Comparison of ENCODE assay signal across 23 mouse cellular contexts in the genomic region with DNA sequence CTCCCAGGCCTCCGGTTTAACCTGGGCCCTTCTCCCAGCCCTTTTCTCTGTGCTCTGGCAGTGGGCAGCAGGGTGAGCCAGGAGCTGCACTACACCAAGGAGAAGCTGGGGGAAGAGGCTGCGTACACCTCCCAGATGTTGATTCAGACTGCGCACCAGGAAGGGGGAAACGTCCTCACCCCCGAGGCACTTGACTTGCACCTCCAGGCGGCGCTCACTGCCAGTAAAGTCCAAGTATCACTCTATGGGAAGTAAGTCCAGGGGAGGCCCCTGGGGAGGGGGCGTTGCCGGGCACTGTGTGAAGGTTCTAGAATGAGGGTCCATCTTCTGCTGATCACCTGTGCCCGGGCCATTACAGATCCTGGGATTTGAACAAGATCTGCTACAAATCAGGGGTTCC. TPM values are rescaled to one million over a fixed set of nuclear protein-coding genes. Genes with fewer than 3 reads are reported as not detected.
DNase-seq lines count a peak whose midpoint lies in the region; ATAC-seq and TF ChIP-seq lines count a peak whose summit lies in the region.
"Had no signal": no experiment of that assay in that cellular context is flagged by ENCODE, and none has a peak within 500 bp of the region (broad histone marks: within the 10 kb centered on the region; RNA-seq: fewer than 3 reads in every experiment).

No protein-coding gene starts in this region.

- WGBS in forebrain, postnatal 0 days: 75% methylated on average over 10 of the region's 10 CpGs
- 74% methylated on average over 10 of the region's 10 CpGs for WGBS in forebrain, embryonic 16.5 days
- WGBS in liver, postnatal 0 days (ENCODE audit: insufficient replicate concordance): 71% methylated on average over 10 of the region's 10 CpGs
- 72% methylated on average over 10 of the region's 10 CpGs for WGBS in liver, embryonic 12.5 days (ENCODE audit: insufficient replicate concordance)
- WGBS in embryonic facial prominence, embryonic 14.5 days: 78% methylated on average over 9 of the region's 10 CpGs

- no peak for ATAC-seq in forebrain, postnatal 0 days
- no peak for ATAC-seq in forebrain, embryonic 16.5 days
- ATAC-seq in liver, postnatal 0 days: no peak
- ATAC-seq in liver, embryonic 12.5 days: no peak
- ATAC-seq in embryonic facial prominence, embryonic 14.5 days (ENCODE audit: low read depth): no peak
- no peak for ATAC-seq in monocyte, adult 5-6 weeks (replicated peaks; ENCODE audit: insufficient number of reproducible peaks, low FRiP score, low TSS enrichment, poor library complexity, severe bottlenecking)
- ATAC-seq: forebrain, embryonic 14.5 days; intestine, embryonic 16.5 days had no signal

- no peaks in the 10 kb centered on the region for H3K27me3 ChIP-seq in forebrain, postnatal 0 days (ENCODE audit: insufficient read depth, low read length)
- no peaks in the 10 kb centered on the region for H3K27me3 ChIP-seq in forebrain, embryonic 16.5 days (replicated peaks; ENCODE audit: control insufficient read depth, insufficient read depth, low read length)
- no peaks in the 10 kb centered on the region for H3K27me3 ChIP-seq in liver, postnatal 0 days (ENCODE audit: insufficient read depth, low read length)
- H3K27me3 ChIP-seq in liver, embryonic 12.5 days (replicated peaks): peaks cover 39% of the 10 kb centered on the region
- H3K27me3 ChIP-seq in ES-Bruce4 (ENCODE audit: control insufficient read depth, insufficient read depth, low read length, poor library complexity, severe bottlenecking): no peaks in the 10 kb centered on the region
- H3K27me3 ChIP-seq in embryonic facial prominence, embryonic 14.5 days (replicated peaks; ENCODE audit: control insufficient read depth, insufficient read depth, low read length): no peaks in the 10 kb centered on the region
- H3K27me3 ChIP-seq: limb, embryonic 15.5 days had no signal

- no peak for TF ChIP-seq POLR2A in ES-Bruce4 (IDR thresholded peaks at IDR 0.05; ENCODE audit: insufficient read depth, low read length)

- no peak overlapping the region for H3K4me3 ChIP-seq in forebrain, postnatal 0 days (ENCODE audit: low read depth, low read length)
- no peak overlapping the region for H3K4me3 ChIP-seq in forebrain, embryonic 16.5 days (replicated peaks; ENCODE audit: low read length)
- no peak overlapping the region for H3K4me3 ChIP-seq in liver, postnatal 0 days (ENCODE audit: low read depth, low read length)
- no peak overlapping the region for H3K4me3 ChIP-seq in liver, embryonic 12.5 days
- no peak overlapping the region for H3K4me3 ChIP-seq in ES-Bruce4 (ENCODE audit: low read depth, low read length)
- H3K4me3 ChIP-seq in embryonic facial prominence, embryonic 14.5 days (ENCODE audit: low read depth, low read length): no peak overlapping the region
- H3K4me3 ChIP-seq: erythroblast, embryonic 14.5 days; limb, embryonic 15.5 days; midbrain, embryonic 12.5 days had no signal

- no peak for TF ChIP-seq EP300 in liver, postnatal 0 days (IDR thresholded peaks at IDR 0.05; ENCODE audit: low read depth)
- TF ChIP-seq EP300 in ES-Bruce4 (IDR thresholded peaks at IDR 0.05; ENCODE audit: insufficient read depth, low read depth, low read length): no peak; the same call in 1 of the 2 replicates

- no peak overlapping the region for H3K4me2 ChIP-seq in forebrain, postnatal 0 days (ENCODE audit: low read depth)
- H3K4me2 ChIP-seq in forebrain, embryonic 16.5 days (ENCODE audit: low read length): no peak overlapping the region
- no peak overlapping the region for H3K4me2 ChIP-seq in liver, postnatal 0 days (ENCODE audit: low read depth, low read length)
- no peak overlapping the region for H3K4me2 ChIP-seq in liver, embryonic 12.5 days
- H3K4me2 ChIP-seq in embryonic facial prominence, embryonic 14.5 days (ENCODE audit: low read depth, low read length): no peak overlapping the region
- H3K4me2 ChIP-seq: limb, embryonic 15.5 days; midbrain, embryonic 12.5 days had no signal

- 0 out of 2 replicates have a peak, but pooled peaks have one; percentile 2 for TF ChIP-seq CTCF in forebrain, postnatal 0 days (IDR thresholded peaks at IDR 0.05; ENCODE audit: low read depth)
- peak; percentile 19; the same call in 1 of the 2 replicates for TF ChIP-seq CTCF in liver, postnatal 0 days (IDR thresholded peaks at IDR 0.05; ENCODE audit: low read depth)
- peak; percentile 26 for TF ChIP-seq CTCF in ES-Bruce4 (IDR thresholded peaks at IDR 0.05; ENCODE audit: low read depth, low read length)

- no peak for DNase-seq in forebrain, postnatal 0 days
- no peak for DNase-seq in liver, postnatal 0 days
- no peak for DNase-seq in embryonic facial prominence, embryonic 14.5 days (ENCODE audit: low spot score)
- DNase-seq in left cerebral cortex, postnatal 4 days: no peak
- DNase-seq: cerebellum, adult 9-11 months; embryo, embryonic 11 days; heart, adult 18-20 months; heart, postnatal 4 days; layer of hippocampus, adult 9-11 months; lung, adult 18-20 months; thymus, adult 18-20 months had no signal

- intact Hi-C loops in left cerebral cortex, postnatal 4 days (cut with DNase I): no loop called here

- H3K36me3 ChIP-seq in forebrain, postnatal 0 days (ENCODE audit: insufficient read depth): peaks cover 23% of the 10 kb centered on the region; the same call in 1 of the 2 replicates
- no peaks in the 10 kb centered on the region for H3K36me3 ChIP-seq in forebrain, embryonic 16.5 days (ENCODE audit: control insufficient read depth, insufficient read depth)
- no peaks in the 10 kb centered on the region for H3K36me3 ChIP-seq in liver, postnatal 0 days (replicated peaks; ENCODE audit: insufficient read depth, low read length)
- H3K36me3 ChIP-seq in liver, embryonic 12.5 days: no peaks in the 10 kb centered on the region
- H3K36me3 ChIP-seq in ES-Bruce4 (ENCODE audit: control insufficient read depth, insufficient read depth, low read length, poor library complexity, severe bottlenecking): no peaks in the 10 kb centered on the region
- peaks cover 21% of the 10 kb centered on the region for H3K36me3 ChIP-seq in embryonic facial prominence, embryonic 14.5 days (ENCODE audit: control insufficient read depth, insufficient read depth, low read length)

- H3K9me3 ChIP-seq in forebrain, postnatal 0 days (ENCODE audit: low read length): no peaks in the 10 kb centered on the region
- no peaks in the 10 kb centered on the region for H3K9me3 ChIP-seq in forebrain, embryonic 16.5 days (ENCODE audit: control insufficient read depth, low read length)
- H3K9me3 ChIP-seq in liver, postnatal 0 days (ENCODE audit: low read length): no peaks in the 10 kb centered on the region
- no peaks in the 10 kb centered on the region for H3K9me3 ChIP-seq in liver, embryonic 12.5 days (replicated peaks)
- no peaks in the 10 kb centered on the region for H3K9me3 ChIP-seq in ES-Bruce4 (replicated peaks; ENCODE audit: control insufficient read depth, insufficient read depth, low read length, poor library complexity, severe bottlenecking)
- no peaks in the 10 kb centered on the region for H3K9me3 ChIP-seq in embryonic facial prominence, embryonic 14.5 days (ENCODE audit: control insufficient read depth, low read length)
- H3K9me3 ChIP-seq: limb, embryonic 15.5 days; midbrain, embryonic 12.5 days had no signal

- H3K27ac ChIP-seq in forebrain, postnatal 0 days (ENCODE audit: low read depth, low read length): no peak overlapping the region
- no peak overlapping the region for H3K27ac ChIP-seq in forebrain, embryonic 16.5 days (ENCODE audit: low read length)
- no peak overlapping the region for H3K27ac ChIP-seq in liver, postnatal 0 days (ENCODE audit: low read depth)
- no peak overlapping the region for H3K27ac ChIP-seq in liver, embryonic 12.5 days
- no peak overlapping the region for H3K27ac ChIP-seq in ES-Bruce4 (ENCODE audit: insufficient read depth, low read length)
- H3K27ac ChIP-seq in embryonic facial prominence, embryonic 14.5 days (replicated peaks; ENCODE audit: low read depth, low read length): no peak overlapping the region
- H3K27ac ChIP-seq: limb, embryonic 15.5 days; midbrain, embryonic 12.5 days had no signal

- H3K9ac ChIP-seq in forebrain, postnatal 0 days: no peak overlapping the region
- H3K9ac ChIP-seq in forebrain, embryonic 16.5 days (replicated peaks; ENCODE audit: low read depth, low read length): no peak overlapping the region
- no peak overlapping the region for H3K9ac ChIP-seq in liver, postnatal 0 days (replicated peaks)
- H3K9ac ChIP-seq in liver, embryonic 12.5 days: no peak overlapping the region
- H3K9ac ChIP-seq in ES-Bruce4 (ENCODE audit: low read depth, poor library complexity, severe bottlenecking): peak overlapping the region; percentile 14; the same call in 1 of the 2 replicates
- H3K9ac ChIP-seq in embryonic facial prominence, embryonic 14.5 days (ENCODE audit: low read depth, low read length): peak overlapping the region; percentile 8; the same call in 1 of the 2 replicates
- H3K9ac ChIP-seq: limb, embryonic 15.5 days; midbrain, embryonic 12.5 days had no signal

- no peaks in the 10 kb centered on the region for H3K4me1 ChIP-seq in forebrain, postnatal 0 days (ENCODE audit: insufficient read depth)
- peaks cover 7% of the 10 kb centered on the region for H3K4me1 ChIP-seq in forebrain, embryonic 16.5 days (replicated peaks; ENCODE audit: control insufficient read depth, insufficient read depth, low read length)
- H3K4me1 ChIP-seq in liver, postnatal 0 days (ENCODE audit: insufficient read depth): no peaks in the 10 kb centered on the region
- no peaks in the 10 kb centered on the region for H3K4me1 ChIP-seq in liver, embryonic 12.5 days
- H3K4me1 ChIP-seq in ES-Bruce4 (ENCODE audit: control insufficient read depth, insufficient read depth, low read length): peaks cover 3% of the 10 kb centered on the region
- H3K4me1 ChIP-seq in embryonic facial prominence, embryonic 14.5 days (ENCODE audit: control insufficient read depth, insufficient read depth, low read length): peaks cover 7% of the 10 kb centered on the region
- H3K4me1 ChIP-seq: midbrain, embryonic 12.5 days had no signal

RNA-seq across cellular contexts. Expression of gene Ptch2, which starts 8.8 kb away (rescaled TPM):
- total RNA-seq in forebrain, postnatal 0 days (2014; rRNA removed): 4.0 and 8.6 TPM in 2 replicates
- 0.96 and 1.9 TPM in 2 replicates for polyA plus RNA-seq in forebrain, postnatal 0 days (2015; fragmentation: Nextera tagmentation; extraction: Ambion mirVana)
- polyA plus RNA-seq in forebrain, embryonic 16.5 days (2015; fragmentation: Nextera tagmentation; extraction: Ambion mirVana): 2.9 and 5.5 TPM in 2 replicates
- 0.43 and 0.52 TPM in 2 replicates for polyA plus RNA-seq in liver, postnatal 0 days (2015; fragmentation: Nextera tagmentation; extraction: Ambion mirVana)
- polyA plus RNA-seq in liver, embryonic 12.5 days (2016; fragmentation: Nextera tagmentation; extraction: Ambion mirVana): 1.3 and 1.4 TPM in 2 replicates
- polyA plus RNA-seq in ES-Bruce4 (2011; ENCODE audit: insufficient read depth, insufficient read length, low read depth, missing spikeins): 4.5 and 5.7 TPM in 2 replicates
- 9.0 and 11.0 TPM in 2 replicates for polyA plus RNA-seq in embryonic facial prominence, embryonic 14.5 days (2014; fragmentation: Nextera tagmentation; extraction: Ambion mirVana)
- 1 to 10 TPM; 5.8 to 6.5 TPM for total RNA-seq in left cerebral cortex, postnatal 4 days (2021)
- not detected in 3 replicates for total RNA-seq in monocyte, adult 5-6 weeks (2017)

RNA-seq across cellular contexts. Expression of gene Btbd19, which starts 20.9 kb away (rescaled TPM):
- total RNA-seq in forebrain, postnatal 0 days (2014; rRNA removed): 5.5 and 11.4 TPM in 2 replicates
- polyA plus RNA-seq in forebrain, postnatal 0 days (2015; fragmentation: Nextera tagmentation; extraction: Ambion mirVana): 4.1 and 6.0 TPM in 2 replicates
- 4.3 and 4.8 TPM in 2 replicates for polyA plus RNA-seq in forebrain, embryonic 16.5 days (2015; fragmentation: Nextera tagmentation; extraction: Ambion mirVana)
- polyA plus RNA-seq in liver, postnatal 0 days (2015; fragmentation: Nextera tagmentation; extraction: Ambion mirVana): 2.3 and 2.5 TPM in 2 replicates
- polyA plus RNA-seq in liver, embryonic 12.5 days (2016; fragmentation: Nextera tagmentation; extraction: Ambion mirVana): 6.4 and 7.1 TPM in 2 replicates
- 60.9 and 65.8 TPM in 2 replicates for polyA plus RNA-seq in ES-Bruce4 (2011; ENCODE audit: insufficient read depth, insufficient read length, low read depth, missing spikeins)
- 6.6 and 7.0 TPM in 2 replicates for polyA plus RNA-seq in embryonic facial prominence, embryonic 14.5 days (2014; fragmentation: Nextera tagmentation; extraction: Ambion mirVana)
- 1 to 10 TPM; 8.0 to 8.4 TPM for total RNA-seq in left cerebral cortex, postnatal 4 days (2021)
- total RNA-seq in monocyte, adult 5-6 weeks (2017): 15.5 to 17.5 TPM (median 16.9 TPM) in 3 replicates

RNA-seq across cellular contexts. Expression of gene Tctex1d4, which starts 21.9 kb away (rescaled TPM):
- total RNA-seq in forebrain, postnatal 0 days (2014; rRNA removed): 3.1 and 6.2 TPM in 2 replicates
- 1.3 and 1.7 TPM in 2 replicates for polyA plus RNA-seq in forebrain, postnatal 0 days (2015; fragmentation: Nextera tagmentation; extraction: Ambion mirVana)
- 0.35 and 0.53 TPM in 2 replicates for polyA plus RNA-seq in forebrain, embryonic 16.5 days (2015; fragmentation: Nextera tagmentation; extraction: Ambion mirVana)
- polyA plus RNA-seq in liver, postnatal 0 days (2015; fragmentation: Nextera tagmentation; extraction: Ambion mirVana): 0.33 TPM in 1 of 2 replicates, not detected in the other
- not detected in 2 replicates for polyA plus RNA-seq in liver, embryonic 12.5 days (2016; fragmentation: Nextera tagmentation; extraction: Ambion mirVana)
- polyA plus RNA-seq in ES-Bruce4 (2011; ENCODE audit: insufficient read depth, insufficient read length, low read depth, missing spikeins): not detected in 2 replicates
- polyA plus RNA-seq in embryonic facial prominence, embryonic 14.5 days (2014; fragmentation: Nextera tagmentation; extraction: Ambion mirVana): 0.30 and 0.84 TPM in 2 replicates
- total RNA-seq in left cerebral cortex, postnatal 4 days (2021): under 1 TPM; 0.52 to 0.58 TPM
- 3.4 TPM in 1 of 3 replicates, not detected in the others for total RNA-seq in monocyte, adult 5-6 weeks (2017)
- total RNA-seq: adrenal gland, postnatal 36 days; heart, postnatal 4 days; neutrophil, adult 5-6 weeks had no signal
- polyA plus RNA-seq: erythroblast, embryonic 14.5 days; heart, embryonic 14.5 days; intestine, embryonic 16.5 days; limb, embryonic 15.5 days; midbrain, embryonic 12.5 days had no signal

RNA-seq across cellular contexts. Expression of gene Plk3, which starts 29.1 kb away (rescaled TPM):
- total RNA-seq in forebrain, postnatal 0 days (2014; rRNA removed): 10.2 and 16.9 TPM in 2 replicates
- polyA plus RNA-seq in forebrain, postnatal 0 days (2015; fragmentation: Nextera tagmentation; extraction: Ambion mirVana): 14.4 and 18.2 TPM in 2 replicates
- 9.6 and 10.2 TPM in 2 replicates for polyA plus RNA-seq in forebrain, embryonic 16.5 days (2015; fragmentation: Nextera tagmentation; extraction: Ambion mirVana)
- 4.8 TPM in 2 replicates for polyA plus RNA-seq in liver, postnatal 0 days (2015; fragmentation: Nextera tagmentation; extraction: Ambion mirVana)
- polyA plus RNA-seq in liver, embryonic 12.5 days (2016; fragmentation: Nextera tagmentation; extraction: Ambion mirVana): 2.2 and 2.8 TPM in 2 replicates
- polyA plus RNA-seq in ES-Bruce4 (2011; ENCODE audit: insufficient read depth, insufficient read length, low read depth, missing spikeins): 12.1 and 12.5 TPM in 2 replicates
- 5.1 and 5.6 TPM in 2 replicates for polyA plus RNA-seq in embryonic facial prominence, embryonic 14.5 days (2014; fragmentation: Nextera tagmentation; extraction: Ambion mirVana)
- total RNA-seq in left cerebral cortex, postnatal 4 days (2021): 10 to 100 TPM; 19.4 to 21.4 TPM
- 25.5 to 56.5 TPM (median 52.2 TPM) in 3 replicates for total RNA-seq in monocyte, adult 5-6 weeks (2017)

RNA-seq across cellular contexts. Expression of gene Rps8, which starts 51.4 kb away (rescaled TPM):
- 784 and 1,295 TPM in 2 replicates for total RNA-seq in forebrain, postnatal 0 days (2014; rRNA removed)
- 481 and 630 TPM in 2 replicates for polyA plus RNA-seq in forebrain, postnatal 0 days (2015; fragmentation: Nextera tagmentation; extraction: Ambion mirVana)
- 418 and 427 TPM in 2 replicates for polyA plus RNA-seq in forebrain, embryonic 16.5 days (2015; fragmentation: Nextera tagmentation; extraction: Ambion mirVana)
- polyA plus RNA-seq in liver, postnatal 0 days (2015; fragmentation: Nextera tagmentation; extraction: Ambion mirVana): 543 and 557 TPM in 2 replicates
- polyA plus RNA-seq in liver, embryonic 12.5 days (2016; fragmentation: Nextera tagmentation; extraction: Ambion mirVana): 960 and 969 TPM in 2 replicates
- 2,253 and 2,515 TPM in 2 replicates for polyA plus RNA-seq in ES-Bruce4 (2011; ENCODE audit: insufficient read depth, insufficient read length, low read depth, missing spikeins)
- 1,243 and 1,364 TPM in 2 replicates for polyA plus RNA-seq in embryonic facial prominence, embryonic 14.5 days (2014; fragmentation: Nextera tagmentation; extraction: Ambion mirVana)
- total RNA-seq in left cerebral cortex, postnatal 4 days (2021): 100 to 1,000 TPM; 774 to 852 TPM
- total RNA-seq in monocyte, adult 5-6 weeks (2017): 970 to 1,241 TPM (median 1,065 TPM) in 3 replicates

Comparison
In these comparisons a context has a peak if more than half of its experiments do, and no peak if none do; other contexts are left out.
1. H3K9ac ChIP-seq: peak in ES-Bruce4 (single experiment) and embryonic facial prominence, embryonic 14.5 days (single experiment); none in forebrain, postnatal 0 days (single experiment), forebrain, embryonic 16.5 days (single experiment), liver, postnatal 0 days (single experiment) and liver, embryonic 12.5 days (single experiment).
2. Peak in every context shown above with its lines, with median percentiles within 50 percentile points of each other: CTCF ChIP-seq.